Mouse (Mus musculus) kidney, postnatal 0 days (tissue): ENCODE measurements around the gene Vamp9. TPM values are rescaled to one million over a fixed set of nuclear protein-coding genes. Genes with fewer than 3 reads are reported as not detected.

Source experiments
- ATAC-seq: fragments of 200-750 bp; cut with Nextera tagmentation; replicated peaks from 2 replicates; pipeline ENCODE4 v1.8.0; 2017; ENCODE audit warnings: low read depth, moderate number of reproducible peaks, moderate TSS enrichment, moderate library complexity; ENCODE audit not compliant: low FRiP score
- DNase-seq: peaks from one replicate; pipeline ENCODE4 v3.0.0-alpha.2; 2016; ENCODE audit warnings: low spot score
- H3K27ac ChIP-seq: fragments of 300-500 bp; sonication (generic); 2 replicates; pipeline ENCODE4 v1.5.1; 2014; ENCODE audit warnings: mild to moderate bottlenecking
- H3K27me3 ChIP-seq: fragments of 300-500 bp; sonication (generic); 2 replicates; pipeline ENCODE4 v1.6.1; 2014; ENCODE audit warnings: low read length, mixed read lengths; ENCODE audit not compliant: insufficient read depth
- H3K36me3 ChIP-seq: fragments of 300-500 bp; sonication (generic); 2 replicates; pipeline ENCODE4 v1.6.1; 2014; ENCODE audit warnings: low read length, mixed read lengths; ENCODE audit not compliant: insufficient read depth
- H3K4me1 ChIP-seq: fragments of 300-500 bp; sonication (generic); replicated peaks from 2 replicates; pipeline ENCODE4 v1.6.1; 2014; ENCODE audit warnings: antibody characterized with exemption, low read length, mixed read lengths; ENCODE audit not compliant: insufficient read depth
- H3K4me2 ChIP-seq: fragments of 300-500 bp; sonication (generic); 2 replicates; pipeline ENCODE4 v1.6.1; 2014; ENCODE audit warnings: mild to moderate bottlenecking, low read length, moderate library complexity, mixed read lengths
- H3K4me3 ChIP-seq: fragments of 300-500 bp; sonication (generic); replicated peaks from 2 replicates; pipeline ENCODE4 v1.5.1; 2014; ENCODE audit warnings: low read depth, low read length
- H3K9ac ChIP-seq: fragments of 300-500 bp; sonication (generic); 2 replicates; pipeline ENCODE4 v1.6.1; 2014; ENCODE audit warnings: low read depth, low read length
- H3K9me3 ChIP-seq: fragments of 300-500 bp; sonication (generic); replicated peaks from 2 replicates; pipeline ENCODE4 v1.6.1; 2016; ENCODE audit warnings: low read length, inconsistent platforms, mixed read lengths
- CTCF ChIP-seq: IDR thresholded peaks from 2 replicates; pipeline ENCODE4 v1.5.1; 2016; ENCODE audit warnings: antibody characterized with exemption, low read depth, mild to moderate bottlenecking, moderate library complexity
- WGBS: fragments of 180-500 bp; shearing (Covaris S2); extraction: QIAGEN DNeasy Blood & Tissue Kit; methylation state at CpG from one replicate; pipeline ENCODE4 v1.1.7; 2014; 5-methylcytosine and 5-hydroxymethylcytosine counted together
- polyA plus RNA-seq: library from polyadenylated mRNA; unstranded; fragments of >200 nt; fragmentation: Nextera tagmentation; extraction: Ambion mirVana; gene quantifications from 2 replicates; pipeline ENCODE4 v1.2.1, GENCODE M21; 2015

The Vamp9 gene
- polyA plus RNA-seq, 1 experiment from 2014 or later: 0.25 TPM

- ATAC-seq: no peak
- DNase-seq: peak; percentile 75
- Histone ChIP-seq H3K4me3 (no peak overlapping the region), H3K27ac (no peak overlapping the region), H3K9ac (no peak overlapping the region), H3K36me3 (no peaks in the 10 kb centered on the region), H3K4me1 (no peaks in the 10 kb centered on the region), H3K27me3 (no peaks in the 10 kb centered on the region), H3K9me3 (no peaks in the 10 kb centered on the region), H3K4me2 (no peak overlapping the region)
- TF ChIP-seq CTCF: peak; percentile 76
- WGBS: 46% methylated on average over 12 of the region's 12 CpGs
Observed at GRCm38 (mm10) chr5:99891516-99892441, 14.3 kb upstream of the Vamp9 start.

- H3K9ac ChIP-seq: no peak overlapping the region
- no peaks in the 10 kb centered on the region for H3K4me1 ChIP-seq
- no peaks in the 10 kb centered on the region for H3K9me3 ChIP-seq
- no peaks in the 10 kb centered on the region for H3K27me3 ChIP-seq
- ATAC-seq: 0 out of 2 replicates have a peak, but pooled peaks have one; percentile 33
- DNase-seq: peak; percentile 86
- H3K4me2 ChIP-seq: no peak overlapping the region
- no peak overlapping the region for H3K27ac ChIP-seq
- no peaks in the 10 kb centered on the region for H3K36me3 ChIP-seq
- H3K4me3 ChIP-seq: no peak overlapping the region
- 8% methylated on average over 6 of the region's 6 CpGs for WGBS
- peak; percentile 81 for TF ChIP-seq CTCF
Observed at GRCm38 (mm10) chr5:99900041-99900440, 6.0 kb upstream of the Vamp9 start.

GRCm38 (mm10) chr5:99905731-99906130 lies 323 bp upstream of the Vamp9 start:
- H3K4me2 ChIP-seq: no peak overlapping the region; the same call in 1 of the 2 replicates
- TF ChIP-seq CTCF: no peak
- no peak for DNase-seq
- ATAC-seq: no peak; the same call in 1 of the 2 replicates
- 60% methylated on average over 7 of the region's 7 CpGs for WGBS
- H3K9ac ChIP-seq: no peak overlapping the region
- no peaks in the 10 kb centered on the region for H3K4me1 ChIP-seq
- H3K9me3 ChIP-seq: no peaks in the 10 kb centered on the region
- H3K27ac ChIP-seq: no peak overlapping the region
- no peak overlapping the region for H3K4me3 ChIP-seq
- no peaks in the 10 kb centered on the region for H3K27me3 ChIP-seq
- H3K36me3 ChIP-seq: no peaks in the 10 kb centered on the region

GRCm38 (mm10) chr5:99915494-99915893 lies 9.4 kb downstream of the Vamp9 start:
- DNase-seq (no peak), ATAC-seq (no peak)
- TF ChIP-seq CTCF: no peak
- Histone ChIP-seq H3K9me3 (no peaks in the 10 kb centered on the region), H3K4me1 (no peaks in the 10 kb centered on the region), H3K36me3 (no peaks in the 10 kb centered on the region), H3K27me3 (no peaks in the 10 kb centered on the region), H3K4me3 (no peak overlapping the region), H3K4me2 (no peak overlapping the region), H3K27ac (no peak overlapping the region), H3K9ac (no peak overlapping the region)
- 26% methylated on average over 7 of the region's 7 CpGs for WGBS

GRCm38 (mm10) chr5:99922033-99922432 lies 16.0 kb downstream of the Vamp9 start:
- no peak for TF ChIP-seq CTCF
- H3K4me3 ChIP-seq: no peak overlapping the region
- WGBS: 90% methylated on average over 8 of the region's 8 CpGs
- no peak overlapping the region for H3K9ac ChIP-seq
- H3K27ac ChIP-seq: no peak overlapping the region
- no peak for ATAC-seq
- H3K36me3 ChIP-seq: no peaks in the 10 kb centered on the region
- no peak overlapping the region for H3K4me2 ChIP-seq
- no peaks in the 10 kb centered on the region for H3K4me1 ChIP-seq
- DNase-seq: no peak
- no peaks in the 10 kb centered on the region for H3K27me3 ChIP-seq
- H3K9me3 ChIP-seq: no peaks in the 10 kb centered on the region

GRCm38 (mm10) chr5:99927951-99928350 lies 21.9 kb downstream of the Vamp9 start:
- peak; percentile 79 for TF ChIP-seq CTCF
- Histone ChIP-seq H3K27ac (no peak overlapping the region), H3K4me2 (no peak overlapping the region), H3K9ac (no peak overlapping the region), H3K36me3 (no peaks in the 10 kb centered on the region), H3K9me3 (no peaks in the 10 kb centered on the region), H3K4me3 (no peak overlapping the region), H3K27me3 (no peaks in the 10 kb centered on the region), H3K4me1 (no peaks in the 10 kb centered on the region)
- 58% methylated on average over 4 of the region's 4 CpGs for WGBS
- DNase-seq (peak; percentile 44), ATAC-seq (no peak)
